Mouse (Mus musculus) heart, adult 18-20 months (tissue): ENCODE data around the gene Pik3c2g. TPM values are rescaled to one million over a fixed set of nuclear protein-coding genes. Genes with fewer than 3 reads are reported as not detected.

Source experiments
- DNase-seq, 2 experiments: peaks; one replicate each; pipeline ENCODE4 v3.0.0; 2021 to 2022; ENCODE audit warnings: mixed read lengths in 1 of 2
- total RNA-seq, 2 experiments: library from RNA; stranded (reverse); gene quantifications; 2 replicates each; pipeline ENCODE4 v1.2.3; 2021

The Pik3c2g gene
- total RNA-seq, 2 experiments from 2014 or later, result 0.41 TPM; not detected in 1

- DNase-seq, result no peak
Measured at GRCm38 (mm10) chr6:139735708-139736626, 148.9 kb downstream of the Pik3c2g start.

- no peak for DNase-seq
Measured at GRCm38 (mm10) chr6:139738350-139738749, 151.3 kb downstream of the Pik3c2g start.

GRCm38 (mm10) chr6:139742693-139743432 lies 155.8 kb downstream of the Pik3c2g start:
- DNase-seq, result no peak

GRCm38 (mm10) chr6:139746758-139747479 lies 159.9 kb downstream of the Pik3c2g start:
- no peak for DNase-seq

- no peak for DNase-seq
Measured at GRCm38 (mm10) chr6:139748091-139748771, 161.2 kb downstream of the Pik3c2g start.

- DNase-seq, result no peak
Measured at GRCm38 (mm10) chr6:139750599-139750998, 163.6 kb downstream of the Pik3c2g start.

- no peak for DNase-seq
Measured at GRCm38 (mm10) chr6:139751022-139751421, 164.0 kb downstream of the Pik3c2g start.

- DNase-seq, result no peak
Measured at GRCm38 (mm10) chr6:139757876-139758275, 170.9 kb downstream of the Pik3c2g start.

- DNase-seq, result no peak
Measured at GRCm38 (mm10) chr6:139760978-139761377, 174.0 kb downstream of the Pik3c2g start.

- DNase-seq, result no peak
Measured at GRCm38 (mm10) chr6:139764398-139764797, 177.4 kb downstream of the Pik3c2g start.

- DNase-seq, result no peak
Measured at GRCm38 (mm10) chr6:139769744-139770473, 182.9 kb downstream of the Pik3c2g start.

- no peak for DNase-seq
Measured at GRCm38 (mm10) chr6:139770535-139770934, 183.5 kb downstream of the Pik3c2g start.

GRCm38 (mm10) chr6:139777576-139778282 lies 190.7 kb downstream of the Pik3c2g start:
- no peak for DNase-seq

GRCm38 (mm10) chr6:139780028-139780427 lies 193.0 kb downstream of the Pik3c2g start:
- peak in 1 of 2 experiments; percentile 11 for DNase-seq

- DNase-seq, result no peak
Measured at GRCm38 (mm10) chr6:139789479-139789878, 202.5 kb downstream of the Pik3c2g start.

- no peak for DNase-seq
Measured at GRCm38 (mm10) chr6:139799541-139800226, 212.7 kb downstream of the Pik3c2g start.

- no peak for DNase-seq
Measured at GRCm38 (mm10) chr6:139821916-139822315, 234.9 kb downstream of the Pik3c2g start.

- no peak for DNase-seq
Measured at GRCm38 (mm10) chr6:139838239-139838638, 251.2 kb downstream of the Pik3c2g start.

GRCm38 (mm10) chr6:139838713-139839112 lies 251.7 kb downstream of the Pik3c2g start:
- DNase-seq, result no peak

GRCm38 (mm10) chr6:139839907-139840306 lies 252.9 kb downstream of the Pik3c2g start:
- DNase-seq, result no peak
